Mouse (Mus musculus) c-Kit-positive CD71-negative TER-119-negative erythroid progenitor cells, embryonic 14.5 days (primary cell): ENCODE measurements around the gene Rfxap.
"Not testable (repeated sequence)": the region's sequence is repeated elsewhere in the genome, so short reads cannot be mapped to it uniquely, and the experiment has no call there.

ENCODE experiments used
- DNase-seq: peaks from one replicate; pipeline ENCODE4 v3.0.0-alpha.2; 2013; ENCODE audit warnings: low read depth

The Rfxap gene

DNA sequence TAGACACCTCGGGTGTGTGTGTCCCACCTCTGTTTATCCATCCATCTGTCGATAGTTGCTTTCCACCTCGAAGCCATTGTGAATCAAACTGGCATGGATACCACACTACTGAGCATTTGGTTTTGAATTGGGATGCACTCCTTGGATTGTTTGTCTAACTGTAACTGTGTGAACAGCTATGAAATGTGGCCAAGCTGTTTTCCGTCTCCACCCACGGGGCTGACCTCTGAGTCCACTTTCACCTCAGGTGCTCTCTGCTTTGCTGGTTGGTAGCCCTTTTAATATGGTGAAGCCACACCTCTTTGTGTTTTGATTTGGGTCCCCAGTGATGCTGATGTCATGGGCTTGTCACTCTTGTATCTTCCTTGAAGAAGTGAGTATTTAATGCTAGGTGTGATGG lies 40.8 kb downstream of the Rfxap start:
- DNase-seq = no peak

DNA sequence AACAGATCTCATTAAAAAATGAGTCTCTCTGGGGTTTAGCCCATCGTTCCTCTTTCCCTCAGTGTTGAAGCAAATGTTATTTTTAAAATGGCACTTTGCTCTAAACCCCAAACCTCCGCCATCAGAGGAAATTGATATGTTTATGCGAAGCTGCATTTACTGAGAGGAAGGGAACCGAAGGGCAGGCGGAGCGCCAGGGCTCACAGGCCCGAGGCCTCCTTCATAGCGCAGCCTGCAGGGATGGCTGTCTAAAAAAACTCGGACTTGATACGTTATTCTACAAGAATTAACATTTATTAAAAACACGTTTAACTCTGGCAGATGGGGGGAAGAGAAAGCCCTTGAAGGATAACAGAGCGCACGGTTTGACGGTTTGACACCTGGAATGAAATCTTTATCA lies 41.6 kb downstream of the Rfxap start:
- no peak for DNase-seq

DNA sequence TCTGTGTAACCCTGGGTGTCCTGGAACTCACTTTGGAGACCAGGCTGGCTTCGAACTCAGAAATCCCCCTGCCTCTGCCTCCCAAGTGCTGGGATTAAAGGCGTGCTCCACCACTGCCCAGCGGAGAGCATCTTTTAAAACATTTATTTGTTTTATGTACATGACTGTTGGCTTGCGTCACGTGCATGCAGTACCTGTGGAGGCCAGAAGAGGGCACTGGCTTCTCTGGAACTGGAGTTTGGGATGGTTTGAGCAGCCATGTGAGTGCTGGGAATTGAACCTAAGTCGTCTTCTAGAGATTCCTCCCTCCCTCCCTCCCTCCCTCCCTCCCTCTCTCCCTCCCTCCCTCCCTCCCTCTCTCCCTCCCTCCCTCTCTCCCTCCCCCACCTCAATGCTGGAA lies 42.1 kb downstream of the Rfxap start:
- DNase-seq = not testable (repeated sequence)

DNA sequence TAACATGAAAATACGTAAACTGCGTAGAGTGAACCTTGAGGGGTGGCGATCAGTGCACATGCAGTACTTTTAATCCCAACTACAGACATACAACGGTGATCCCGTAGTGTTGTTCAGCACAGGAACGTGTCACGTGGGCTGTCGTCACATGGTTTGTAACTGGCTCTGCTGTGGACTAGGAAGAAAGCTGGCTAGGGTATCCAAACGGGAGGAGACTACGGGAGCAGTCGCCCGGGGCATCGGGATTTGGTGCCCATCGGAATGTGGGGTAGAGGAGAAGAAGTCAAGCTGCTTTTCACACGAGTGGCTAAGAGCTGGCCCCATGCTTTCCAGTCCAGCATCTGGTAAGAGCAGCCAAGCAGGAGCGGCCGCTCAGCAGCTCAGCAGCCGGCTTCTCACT lies 43.2 kb downstream of the Rfxap start:
- DNase-seq = no peak

DNA sequence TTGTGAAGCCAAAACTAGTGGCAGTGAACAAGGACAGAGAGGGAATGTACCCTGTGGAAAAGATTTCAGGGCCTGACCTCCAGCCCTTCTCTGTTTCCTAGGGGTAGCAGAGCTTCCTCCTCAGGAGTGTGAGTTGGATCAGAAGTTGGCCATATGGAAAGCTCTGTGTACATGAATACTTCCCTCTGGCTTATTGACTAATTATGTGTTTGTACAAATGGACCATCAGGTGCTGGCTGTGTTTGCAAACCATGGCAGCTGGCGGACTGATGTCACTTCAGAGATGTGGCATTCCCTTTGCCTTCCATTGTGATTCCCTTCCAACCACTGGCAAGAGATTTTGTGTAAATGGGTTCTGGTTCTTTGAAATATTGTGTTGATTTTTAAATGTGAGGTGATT lies 46.3 kb downstream of the Rfxap start:
- no peak for DNase-seq

DNA sequence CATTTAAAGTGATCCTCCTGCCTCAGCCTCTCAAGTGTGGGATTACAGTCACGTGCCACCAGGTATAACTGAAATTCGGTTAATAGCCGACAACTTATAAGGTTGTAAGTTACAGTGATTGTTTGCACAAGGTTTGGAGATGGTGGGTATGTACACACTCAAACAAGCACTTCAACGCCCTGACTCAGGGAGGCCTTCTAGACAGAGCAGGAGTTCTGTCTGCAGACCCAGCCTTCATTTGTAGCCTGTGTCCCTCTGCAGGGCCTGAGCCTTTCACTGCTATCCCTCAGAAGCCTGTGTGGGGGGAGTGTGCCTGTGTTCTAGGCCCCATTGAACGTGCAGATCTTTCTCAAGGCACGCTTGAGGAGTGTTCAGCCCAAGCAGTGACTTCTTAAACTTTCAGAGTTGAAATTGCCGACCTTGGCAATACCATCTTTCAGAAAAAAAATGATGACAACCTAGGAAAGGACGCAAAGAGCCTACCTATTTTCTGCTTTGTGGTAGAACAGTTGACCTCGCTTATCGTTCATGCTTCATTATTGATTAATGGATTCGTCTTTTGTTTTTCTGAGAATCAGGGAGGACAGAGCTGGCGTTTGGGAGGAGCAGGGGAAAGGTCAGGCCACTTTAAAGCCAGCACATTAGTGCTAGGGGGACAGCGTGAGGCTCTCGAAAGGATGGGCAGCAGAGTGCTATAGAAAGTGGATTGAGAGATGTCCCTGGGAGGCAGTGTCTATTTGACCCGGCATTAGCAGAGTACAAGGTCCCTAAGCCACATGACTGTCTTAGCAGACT lies 47.1 kb downstream of the Rfxap start:
- DNase-seq = no peak

DNA sequence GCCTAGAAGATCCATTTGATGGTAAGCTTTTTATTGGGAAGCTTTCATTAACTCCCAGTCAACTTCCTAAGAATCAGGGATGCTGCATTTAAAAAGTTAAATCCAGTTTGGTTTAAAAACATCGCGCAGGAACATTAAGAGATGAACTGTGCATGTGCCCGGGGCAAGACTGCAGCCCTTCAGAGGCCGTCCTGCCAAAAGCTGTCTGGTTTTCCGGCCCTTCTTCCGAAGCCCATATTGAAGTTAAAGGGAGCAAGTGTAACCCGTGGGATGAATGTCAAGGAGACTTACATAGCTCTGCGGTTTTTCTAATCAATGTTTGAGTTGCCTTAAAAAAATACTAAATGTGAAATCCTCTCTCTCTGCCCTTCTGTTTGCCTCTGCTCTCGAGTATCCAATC lies 48.4 kb downstream of the Rfxap start:
- no peak for DNase-seq

GRCm38 (mm10) chr3:54757446-54757845 lies 50.1 kb downstream of the Rfxap start:
- no peak for DNase-seq

GRCm38 (mm10) chr3:54756058-54756457 lies 51.5 kb downstream of the Rfxap start:
- DNase-seq = no peak

GRCm38 (mm10) chr3:54755145-54756041 lies 52.2 kb downstream of the Rfxap start, which contains the start of gene Smad9:
Gene Smad9, plus strand, starts transcription at chr3:54755582.
- no peak for DNase-seq

DNA sequence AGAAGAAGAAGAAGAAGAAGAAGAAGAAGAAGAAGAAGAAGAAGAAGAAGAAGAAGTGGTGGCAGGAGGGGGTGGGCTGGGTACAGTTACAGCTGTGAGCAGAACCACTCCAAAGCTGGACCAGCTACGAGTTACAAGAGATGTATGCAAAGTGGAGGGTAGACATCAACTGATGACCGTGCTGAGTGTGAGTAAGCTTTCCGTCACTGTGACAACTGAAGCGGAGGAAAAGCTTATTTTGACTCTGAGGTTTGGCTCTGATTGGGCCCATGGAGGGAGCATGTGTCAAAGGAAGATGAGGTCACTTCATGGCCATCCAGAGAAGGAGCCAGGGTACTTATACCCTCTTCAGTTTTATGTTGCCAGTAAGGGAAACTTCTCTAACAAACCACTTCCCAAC lies 54.2 kb downstream of the Rfxap start:
- DNase-seq = no peak
